Mouse (Mus musculus) heart, postnatal 0 days (tissue): ENCODE results near the gene Zc3h18. TPM values are rescaled to one million over a fixed set of nuclear protein-coding genes. Genes with fewer than 3 reads are reported as not detected.

Experiments
- ATAC-seq: fragments of 200-750 bp; cut with Nextera tagmentation; 2 replicates; pipeline ENCODE4 v1.8.0; 2017; ENCODE audit warnings: low read depth, moderate number of reproducible peaks, moderate library complexity; ENCODE audit not compliant: insufficient read depth
- DNase-seq: peaks from one replicate; pipeline ENCODE4 v3.0.0-alpha.2; 2016; ENCODE audit warnings: low spot score
- H3K27ac ChIP-seq: fragments of 300-500 bp; sonication (generic); 2 replicates; pipeline ENCODE4 v1.5.1; 2014; ENCODE audit warnings: low read depth, mild to moderate bottlenecking
- H3K27me3 ChIP-seq: fragments of 300-500 bp; sonication (generic); 2 replicates; pipeline ENCODE4 v1.6.1; 2014; ENCODE audit warnings: low read length, mixed read lengths; ENCODE audit not compliant: control insufficient read depth, insufficient read depth
- H3K36me3 ChIP-seq: fragments of 300-500 bp; sonication (generic); replicated peaks from 2 replicates; pipeline ENCODE4 v1.6.1; 2014; ENCODE audit warnings: low read length, mixed read lengths; ENCODE audit not compliant: control insufficient read depth, insufficient read depth
- H3K4me1 ChIP-seq: fragments of 300-500 bp; sonication (generic); 2 replicates; pipeline ENCODE4 v1.6.1; 2014; ENCODE audit warnings: antibody characterized with exemption; ENCODE audit not compliant: control insufficient read depth, insufficient read depth
- H3K4me2 ChIP-seq: fragments of 300-500 bp; sonication (generic); 2 replicates; pipeline ENCODE4 v1.6.1; 2014; ENCODE audit warnings: low read depth, mild to moderate bottlenecking, low read length, moderate library complexity
- H3K4me3 ChIP-seq: fragments of 300-500 bp; sonication (generic); 2 replicates; pipeline ENCODE4 v1.5.1; 2014; ENCODE audit warnings: low read depth, low read length
- H3K9ac ChIP-seq: fragments of 300-500 bp; sonication (generic); replicated peaks from 2 replicates; pipeline ENCODE4 v1.6.1; 2014; ENCODE audit warnings: low read depth, low read length, mixed read lengths
- H3K9me3 ChIP-seq: fragments of 300-500 bp; sonication (generic); replicated peaks from 2 replicates; pipeline ENCODE4 v1.6.1; 2016; ENCODE audit warnings: low read length; ENCODE audit not compliant: control insufficient read depth
- CTCF ChIP-seq: IDR thresholded peaks from 2 replicates; pipeline ENCODE4 v1.5.1; 2016; ENCODE audit warnings: antibody characterized with exemption, control low read depth, low read depth
- EP300 ChIP-seq: IDR thresholded peaks from 2 replicates; pipeline ENCODE4 v1.6.1; 2016; ENCODE audit warnings: antibody characterized with exemption, low read depth
- WGBS: fragments of 180-500 bp; shearing (Covaris S2); extraction: QIAGEN DNeasy Blood & Tissue Kit; methylation state at CpG from one replicate; pipeline ENCODE4 v1.1.7; 2014; 5-methylcytosine and 5-hydroxymethylcytosine counted together
- polyA plus RNA-seq: library from polyadenylated mRNA; unstranded; fragments of >200 nt; fragmentation: Nextera tagmentation; extraction: Ambion mirVana; gene quantifications from 2 replicates; pipeline ENCODE4 v1.2.1, GENCODE M21; 2015
- total RNA-seq: library from RNA; depleted of rRNA; stranded (reverse); fragments of >200 nt; gene quantifications from 2 replicates; pipeline ENCODE4 v1.2.3, GENCODE M21; 2014; ENCODE audit warnings: low replicate concordance

Gene Zc3h18
- total and polyA plus RNA-seq, 2 experiments from 2014 or later = 14.4 to 23.1 TPM

DNA sequence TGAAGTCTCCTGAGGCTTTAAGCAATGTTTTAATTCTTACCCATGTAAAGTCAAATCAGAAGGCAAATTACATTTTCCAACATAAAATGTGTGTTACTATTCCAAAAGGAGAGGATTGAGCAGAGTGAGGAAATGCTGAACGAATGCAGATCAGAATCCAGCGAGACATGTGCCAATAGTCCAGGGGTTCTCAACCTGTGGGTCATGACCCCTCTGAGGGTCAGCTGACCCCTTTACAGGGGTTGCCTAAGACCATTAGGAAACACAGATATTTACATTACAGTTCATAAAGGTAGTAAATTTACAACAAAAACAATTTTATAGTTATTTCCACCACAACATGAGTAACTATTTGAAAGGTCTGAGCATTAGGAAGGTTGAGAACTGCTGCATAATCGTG, 14.3 kb downstream of the Zc3h18 start:
- DNase-seq (no peak), ATAC-seq (no peak)
- H3K9ac ChIP-seq = no peak overlapping the region
- H3K4me2 ChIP-seq = no peak overlapping the region
- H3K9me3 ChIP-seq = no peaks in the 10 kb centered on the region
- no peak overlapping the region for H3K4me3 ChIP-seq
- TF ChIP-seq CTCF (no peak), EP300 (no peak)
- WGBS = 79% methylated on average over 3 of the region's 3 CpGs
- peaks cover 80% of the 10 kb centered on the region for H3K36me3 ChIP-seq
- H3K27me3 ChIP-seq = no peaks in the 10 kb centered on the region
- no peak overlapping the region for H3K27ac ChIP-seq
- H3K4me1 ChIP-seq = no peaks in the 10 kb centered on the region

- Histone ChIP-seq H3K4me3 (no peak overlapping the region), H3K9me3 (no peaks in the 10 kb centered on the region), H3K27ac (no peak overlapping the region), H3K9ac (no peak overlapping the region), H3K27me3 (no peaks in the 10 kb centered on the region), H3K36me3 (peaks cover 72% of the 10 kb centered on the region), H3K4me2 (no peak overlapping the region), H3K4me1 (no peaks in the 10 kb centered on the region)
- no peak for TF ChIP-seq EP300
- no peak for TF ChIP-seq CTCF
- ATAC-seq (no peak), DNase-seq (no peak)
Measured at GRCm38 (mm10) chr8:122393717-122394116, 17.3 kb downstream of the Zc3h18 start.

GRCm38 (mm10) chr8:122395291-122395690, 18.9 kb downstream of the Zc3h18 start:
- Histone ChIP-seq H3K27me3 (no peaks in the 10 kb centered on the region), H3K4me1 (no peaks in the 10 kb centered on the region), H3K4me3 (no peak overlapping the region), H3K9me3 (no peaks in the 10 kb centered on the region), H3K36me3 (peaks cover 74% of the 10 kb centered on the region), H3K4me2 (no peak overlapping the region), H3K9ac (no peak overlapping the region), H3K27ac (no peak overlapping the region)
- DNase-seq (no peak), ATAC-seq (no peak)
- WGBS = 89% methylated on average over 6 of the region's 6 CpGs
- TF ChIP-seq CTCF = no peak
- TF ChIP-seq EP300 = no peak

- WGBS = 92% methylated on average over 9 of the region's 9 CpGs
Measured at GRCm38 (mm10) chr8:122398186-122398585, 21.8 kb downstream of the Zc3h18 start.

GRCm38 (mm10) chr8:122405146-122405805, 28.9 kb downstream of the Zc3h18 start:
- 52% methylated on average over 9 of the region's 9 CpGs for WGBS
- ATAC-seq (no peak), DNase-seq (no peak)
- Histone ChIP-seq H3K4me1 (no peaks in the 10 kb centered on the region), H3K36me3 (peaks cover 97% of the 10 kb centered on the region), H3K27ac (no peak overlapping the region), H3K4me2 (no peak overlapping the region), H3K27me3 (no peaks in the 10 kb centered on the region), H3K9ac (no peak overlapping the region), H3K9me3 (no peaks in the 10 kb centered on the region), H3K4me3 (no peak overlapping the region)
- TF ChIP-seq CTCF (no peak), EP300 (no peak)

More at GRCm38 (mm10) chr8:122398186-122398585, 21.8 kb downstream of the Zc3h18 start:
- H3K4me2 ChIP-seq = no peak overlapping the region
- no peaks in the 10 kb centered on the region for H3K4me1 ChIP-seq
- ATAC-seq (no peak), DNase-seq (no peak)
- no peaks in the 10 kb centered on the region for H3K9me3 ChIP-seq
- H3K36me3 ChIP-seq = peaks cover 85% of the 10 kb centered on the region
- H3K27ac ChIP-seq = no peak overlapping the region
- H3K9ac ChIP-seq = no peak overlapping the region
- H3K4me3 ChIP-seq = no peak overlapping the region
- TF ChIP-seq EP300 (no peak), CTCF (no peak)
- H3K27me3 ChIP-seq = no peaks in the 10 kb centered on the region

DNA sequence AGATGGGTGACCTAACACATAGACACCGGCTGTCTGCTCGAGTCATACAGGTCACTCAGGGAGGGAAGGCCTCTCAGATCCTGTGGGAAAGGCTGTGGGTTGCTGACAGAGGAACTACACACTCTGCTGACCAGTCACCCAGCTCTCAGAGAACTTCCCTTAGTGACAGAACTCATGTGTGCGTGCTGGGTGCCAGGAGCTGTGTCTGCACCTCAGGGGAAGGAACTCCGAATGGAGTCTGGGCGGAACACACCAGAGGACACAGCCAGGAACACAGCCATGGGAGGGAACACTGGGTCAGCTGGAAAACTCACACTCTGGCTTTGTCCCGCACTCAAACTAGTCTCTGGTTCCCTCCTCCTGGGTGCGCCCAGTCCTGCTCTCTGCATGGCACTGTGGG, 31.3 kb downstream of the Zc3h18 start:
- Histone ChIP-seq H3K27me3 (no peaks in the 10 kb centered on the region), H3K9me3 (no peaks in the 10 kb centered on the region), H3K4me2 (no peak overlapping the region), H3K27ac (no peak overlapping the region), H3K9ac (no peak overlapping the region), H3K36me3 (peaks cover 97% of the 10 kb centered on the region), H3K4me1 (no peaks in the 10 kb centered on the region), H3K4me3 (no peak overlapping the region)
- ATAC-seq (no peak), DNase-seq (no peak)
- TF ChIP-seq CTCF = no peak
- TF ChIP-seq EP300 = no peak
- 86% methylated on average over 7 of the region's 7 CpGs for WGBS
